Mouse (Mus musculus): ENCODE measurements around the gene Camkmt. TPM values are rescaled to one million over a fixed set of nuclear protein-coding genes. Genes with fewer than 3 reads are reported as not detected.

Camkmt gene
- total RNA-seq, 4 experiments from 2014 or later: 0.56 to 1.4 (median 1.1) TPM

DNA sequence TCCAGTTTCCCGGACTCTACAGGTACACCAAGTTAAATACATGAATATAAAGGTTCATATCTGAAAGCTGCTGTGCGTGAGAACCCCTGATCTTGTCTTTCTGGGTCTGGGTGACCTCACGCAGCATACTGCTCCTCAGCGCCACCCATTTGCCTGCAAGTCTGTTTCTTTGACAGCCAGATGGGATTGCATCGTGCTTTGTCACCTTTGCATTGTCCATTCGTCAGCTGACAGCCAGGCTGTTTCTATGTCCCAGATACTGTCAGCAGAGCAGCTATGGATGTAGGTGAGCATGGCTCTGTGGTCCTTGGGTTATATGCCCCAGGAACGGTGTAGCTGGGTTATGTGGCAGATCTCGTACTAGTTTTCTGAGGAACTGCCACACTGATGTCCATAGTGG is 278.4 kb downstream of the Camkmt start:
- no peak for DNase-seq (ENCODE audit: low spot score in 2 of 2)

DNA sequence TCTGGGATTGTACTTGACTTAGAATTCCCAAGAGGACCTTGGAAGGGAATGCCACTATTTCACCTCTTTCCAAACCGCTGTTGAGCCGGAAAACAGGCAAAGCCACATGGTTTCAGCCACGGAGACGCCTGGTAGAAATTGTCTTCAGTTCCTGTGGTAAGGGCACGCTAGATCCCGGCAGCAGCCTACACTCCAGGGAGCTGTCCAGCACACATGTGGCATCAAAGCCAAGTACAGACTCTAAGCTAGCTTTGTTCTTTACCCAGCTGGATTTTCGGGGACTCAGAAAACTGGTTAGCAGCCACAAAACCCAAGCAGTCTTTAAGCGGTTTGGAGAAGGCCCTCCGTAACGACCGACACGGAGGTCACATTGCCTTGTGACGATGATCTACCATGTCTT is 281.7 kb downstream of the Camkmt start:
- no peak for DNase-seq (ENCODE audit: low spot score in 2 of 2)

DNA sequence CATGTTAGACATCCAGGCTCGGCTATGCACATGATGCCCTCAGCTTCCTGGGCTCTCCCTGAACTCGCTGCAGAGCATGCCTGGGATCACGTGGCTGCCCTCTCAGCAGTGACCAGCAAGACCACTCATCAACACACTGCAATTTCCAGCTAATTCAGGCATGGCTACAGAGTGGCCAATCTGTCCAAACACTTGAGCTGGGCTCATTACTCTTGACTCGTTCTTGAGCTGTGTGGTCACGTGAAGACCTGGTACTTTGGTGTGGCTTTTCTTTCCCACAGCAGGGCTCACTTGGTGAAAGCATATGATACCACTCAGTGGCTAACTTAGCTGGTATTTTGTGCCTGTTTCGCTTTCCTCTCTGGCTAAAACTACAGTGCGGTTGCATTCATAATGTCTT is 282.2 kb downstream of the Camkmt start:
- DNase-seq (ENCODE audit: low spot score in 2 of 2): no peak

DNA sequence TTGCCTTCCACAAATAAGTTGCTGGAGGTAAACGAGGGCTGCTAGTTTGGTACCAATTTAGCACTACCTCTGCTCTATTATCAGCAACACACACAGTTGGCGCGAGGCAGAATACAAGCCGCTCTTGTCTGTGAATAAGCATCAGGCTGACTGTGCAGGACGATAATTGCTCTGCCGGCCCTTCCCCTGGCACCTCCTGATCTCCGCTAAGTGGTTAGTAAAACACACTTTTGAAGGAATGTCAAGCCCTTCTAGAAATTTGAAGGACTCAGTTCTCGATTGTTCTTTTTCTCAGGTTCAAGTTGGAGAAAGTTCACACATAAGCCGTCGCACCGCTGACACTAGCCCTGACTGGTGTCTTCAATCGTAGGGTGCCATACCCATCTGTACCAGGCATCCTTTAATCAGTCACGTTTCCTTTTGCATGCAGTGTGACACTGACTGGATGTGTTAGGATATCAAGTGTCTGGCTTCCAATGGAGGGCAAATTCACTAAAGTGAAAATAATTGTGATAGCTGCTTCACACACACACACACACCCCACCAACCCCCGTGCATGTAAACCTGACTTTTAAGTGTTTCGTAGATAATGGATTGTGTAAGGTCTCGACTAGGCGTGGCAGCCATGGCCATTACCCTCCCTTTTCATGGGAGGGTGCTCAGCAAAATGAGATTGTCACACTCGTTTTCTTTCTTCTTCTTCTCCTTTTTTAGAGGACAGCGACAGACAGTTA is 283.9 kb downstream of the Camkmt start:
- DNase-seq (ENCODE audit: low spot score in 2 of 2): no peak

DNA sequence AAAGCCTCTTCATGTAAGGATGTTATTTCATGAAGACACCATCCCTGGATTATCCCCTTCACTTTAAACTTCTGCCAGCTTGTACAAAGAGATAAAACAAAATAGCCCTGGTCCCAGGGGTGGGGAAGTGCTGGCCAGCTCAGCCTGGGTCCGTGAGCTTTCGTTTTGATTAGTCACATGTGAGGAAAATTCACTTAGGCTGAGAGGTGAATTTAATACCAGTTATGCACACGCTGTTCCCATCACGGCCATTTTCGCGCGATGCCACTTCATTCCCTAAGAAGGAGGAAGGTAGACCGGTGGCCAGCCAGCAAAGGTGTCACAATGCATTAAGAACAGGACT is 284.5 kb downstream of the Camkmt start:
- no peak for DNase-seq (ENCODE audit: low spot score in 2 of 2)

DNA sequence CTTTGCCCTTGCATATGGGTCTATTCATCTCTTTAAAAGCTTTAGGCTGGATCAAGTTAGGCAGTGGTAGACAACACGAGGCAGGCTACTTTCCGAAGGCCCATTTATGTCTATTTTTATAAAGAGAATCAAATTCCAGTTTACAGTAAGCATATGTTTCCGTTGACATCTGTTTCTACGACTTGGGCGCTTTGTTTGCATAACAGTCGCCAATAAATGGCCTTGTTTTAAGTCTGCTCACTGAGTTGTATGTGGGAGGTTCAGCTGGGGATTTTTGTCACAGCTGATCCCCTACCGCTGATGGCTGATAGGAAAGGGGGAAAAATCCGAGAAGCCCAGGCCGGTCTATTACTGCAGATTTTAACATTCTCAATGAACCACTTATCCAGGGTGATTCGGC is 285.2 kb downstream of the Camkmt start:
- no peak for DNase-seq (ENCODE audit: low spot score in 2 of 2)

DNA sequence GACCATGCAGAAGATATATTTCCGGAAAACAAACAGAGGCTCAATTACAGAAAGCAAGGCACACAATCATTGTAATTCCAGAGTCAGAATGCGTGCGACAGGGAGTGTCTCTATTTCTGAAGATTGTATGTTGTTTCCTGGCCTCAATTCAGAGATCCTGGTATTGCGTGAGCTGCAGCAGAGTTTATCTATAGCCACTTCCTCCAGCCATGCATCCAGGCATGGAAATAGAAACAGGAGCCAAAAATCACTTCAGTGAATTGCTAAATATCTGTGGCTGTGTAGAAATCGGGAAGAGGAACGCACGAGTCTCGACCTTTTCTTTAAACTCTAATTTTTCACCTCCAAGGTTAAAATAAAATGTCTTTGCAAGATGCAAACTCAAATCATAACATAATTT is 287.1 kb downstream of the Camkmt start:
- DNase-seq (ENCODE audit: low spot score in 2 of 2): no peak

DNA sequence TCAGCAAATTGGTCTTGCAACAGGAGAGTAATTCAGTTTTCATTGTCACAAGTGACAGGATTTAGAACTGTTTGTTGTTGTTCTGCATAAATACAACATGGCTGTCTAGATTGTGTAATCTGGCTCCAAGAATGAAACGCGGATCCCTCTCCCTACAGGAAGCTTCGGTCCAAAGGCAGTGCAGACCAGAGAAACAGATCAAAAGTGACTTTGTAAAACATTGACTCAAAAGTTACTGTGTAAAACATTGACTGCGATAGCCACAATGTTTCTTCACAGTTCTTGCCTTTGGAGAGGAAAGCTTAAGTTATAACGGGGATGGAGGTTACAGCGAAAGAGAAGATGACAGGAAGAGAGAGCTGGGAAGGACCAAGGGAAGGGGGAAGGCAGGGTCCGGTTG is 288.7 kb downstream of the Camkmt start:
- no peak for DNase-seq (ENCODE audit: low spot score in 2 of 2)

DNA sequence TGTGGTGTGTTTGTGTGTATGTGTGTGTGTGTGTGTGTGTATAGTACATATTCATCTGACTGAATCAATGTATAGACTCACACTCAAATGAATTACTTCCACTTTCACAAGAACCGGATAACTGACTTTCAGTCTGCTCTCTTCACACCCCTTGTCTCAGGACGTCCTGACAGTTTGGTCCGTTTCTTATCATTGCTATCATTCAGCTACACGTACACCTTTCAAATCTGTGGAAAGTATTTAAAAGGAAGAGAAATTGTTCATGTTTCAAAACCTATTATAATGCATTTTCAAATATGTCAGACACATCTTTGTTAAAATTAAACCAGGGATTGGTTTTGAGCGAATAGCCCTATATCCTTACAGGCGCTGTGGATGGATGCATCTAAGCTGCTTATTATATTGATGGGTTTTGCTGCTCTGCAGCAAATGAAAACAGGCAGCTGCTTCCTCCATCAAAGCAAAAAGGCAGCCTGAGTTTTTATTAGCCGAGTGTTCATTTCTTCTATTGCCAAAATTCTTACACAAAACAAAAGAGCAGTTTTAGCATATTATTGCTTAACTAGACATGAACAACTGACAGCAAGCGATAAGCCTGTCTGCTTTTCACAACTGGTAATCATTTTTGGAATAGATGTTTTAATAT is 291.3 kb downstream of the Camkmt start:
- DNase-seq (ENCODE audit: low spot score in 2 of 2): no peak

DNA sequence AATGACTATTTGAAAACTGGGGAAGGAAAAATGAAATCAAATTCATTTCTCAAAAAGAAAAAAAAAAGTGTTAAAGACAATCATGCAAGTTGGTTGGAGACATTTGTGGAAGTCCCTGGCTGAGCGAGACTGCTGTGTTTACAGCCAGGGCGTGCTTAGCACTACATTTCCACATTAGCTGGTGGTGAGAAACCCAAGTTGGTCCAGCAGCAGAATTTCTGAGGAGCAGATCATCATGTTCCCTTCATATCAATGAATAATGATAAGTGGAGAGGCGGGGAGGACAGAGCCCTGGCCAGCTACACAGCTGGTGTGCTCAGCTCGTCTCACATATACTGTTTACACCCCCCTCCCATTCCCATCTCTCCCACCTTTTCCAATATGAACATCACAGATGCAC is 292.0 kb downstream of the Camkmt start:
- no peak for DNase-seq (ENCODE audit: low spot score in 2 of 2)

DNA sequence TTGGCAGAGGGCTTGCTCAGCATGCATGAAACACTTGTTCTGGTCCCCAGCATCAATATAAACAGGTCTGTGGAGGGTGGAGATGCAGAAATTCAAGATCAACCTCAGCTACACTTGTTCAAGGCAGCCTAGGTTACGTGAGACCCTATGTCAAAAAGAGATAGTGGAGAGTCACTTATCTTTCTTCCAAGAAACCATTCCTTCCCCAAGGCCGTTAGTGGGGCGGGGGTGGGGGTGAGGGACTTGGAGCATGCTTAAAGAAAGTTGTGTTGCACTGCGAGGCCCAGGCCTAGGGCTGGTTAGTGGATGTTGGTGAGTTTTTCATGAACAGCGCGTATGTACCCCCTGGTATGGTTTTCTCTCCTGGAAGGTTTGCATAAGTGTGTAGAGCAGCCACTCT is 292.6 kb downstream of the Camkmt start:
- DNase-seq (ENCODE audit: low spot score in 2 of 2): no peak

DNA sequence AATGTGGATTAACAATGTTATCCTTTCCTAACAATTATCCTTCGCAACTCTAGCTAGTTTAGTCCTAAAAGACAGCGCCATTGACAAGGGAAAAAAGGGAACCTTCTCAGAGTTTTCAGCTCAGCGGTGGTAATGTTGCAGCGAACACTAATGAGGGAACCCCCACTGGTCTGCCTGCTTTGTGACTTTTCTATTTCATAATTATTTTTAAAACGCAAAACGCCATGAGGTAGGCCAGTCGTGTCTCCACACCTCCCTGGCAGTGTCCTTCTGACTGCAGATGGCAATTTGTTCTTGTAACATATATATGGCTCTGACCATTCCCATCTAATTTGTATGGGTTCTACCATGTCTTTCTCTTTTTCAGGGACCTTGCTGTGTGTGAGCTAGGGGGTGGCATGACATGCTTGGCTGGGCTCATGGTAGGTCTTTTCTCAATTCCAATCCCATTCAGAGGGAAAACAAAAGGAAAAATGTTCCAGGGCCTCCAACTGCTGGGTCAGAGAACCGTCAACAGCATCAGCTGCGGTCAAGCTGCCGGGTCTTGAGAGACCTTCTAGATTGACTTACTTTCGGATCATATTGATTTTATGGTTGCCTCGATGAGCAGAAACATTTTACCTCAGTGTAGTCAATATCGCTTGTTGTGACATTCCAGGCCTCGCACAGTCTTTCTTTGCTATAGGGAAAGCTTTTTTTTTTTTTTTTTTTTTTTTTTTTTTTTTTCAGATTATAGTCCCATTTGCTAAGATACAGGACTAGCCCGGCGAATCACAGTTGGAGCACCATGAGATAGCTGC is 302.9 kb downstream of the Camkmt start:
- no peak for DNase-seq (ENCODE audit: low spot score in 2 of 2)

DNA sequence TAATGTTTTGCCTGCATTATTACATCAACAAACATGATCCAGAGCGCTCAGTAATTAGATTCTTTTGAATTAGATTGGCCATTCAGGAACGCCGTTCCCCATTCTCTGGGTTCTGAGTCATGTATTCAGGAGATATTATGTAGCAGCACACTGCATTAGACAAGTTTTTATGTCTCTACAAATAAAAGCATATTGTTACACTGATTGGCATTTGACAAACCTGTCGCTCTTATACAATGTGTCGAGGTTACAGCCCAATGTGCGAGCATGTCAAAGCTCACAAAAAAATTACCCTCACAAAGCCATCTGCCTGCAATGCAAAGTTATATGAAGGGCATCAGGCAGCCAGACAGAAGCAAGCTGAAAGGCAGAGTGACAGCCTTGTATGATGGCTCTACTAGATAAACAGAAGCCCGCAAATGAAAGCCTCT is 303.6 kb downstream of the Camkmt start:
- no peak for DNase-seq (ENCODE audit: low spot score in 2 of 2)

DNA sequence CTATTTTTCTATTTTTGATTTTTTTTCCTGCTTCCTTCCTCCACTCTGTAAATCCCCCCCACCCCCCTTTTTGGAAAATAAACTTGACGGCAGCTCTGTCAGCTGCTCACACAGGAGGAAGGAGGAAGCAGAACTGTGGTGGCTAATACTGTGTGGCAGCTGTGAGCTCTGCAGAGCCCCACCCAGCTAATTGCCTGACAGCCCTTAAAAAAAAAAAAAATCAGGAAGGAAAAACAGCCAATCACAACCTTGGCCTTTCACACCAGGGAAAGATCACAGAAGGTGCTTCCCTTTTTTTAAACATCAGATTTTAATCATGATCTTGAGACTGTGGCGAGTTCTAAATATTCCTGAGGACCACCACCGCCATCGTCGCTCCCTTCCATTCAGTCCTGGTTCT is 305.1 kb downstream of the Camkmt start:
- DNase-seq (ENCODE audit: low spot score in 2 of 2): no peak

DNA sequence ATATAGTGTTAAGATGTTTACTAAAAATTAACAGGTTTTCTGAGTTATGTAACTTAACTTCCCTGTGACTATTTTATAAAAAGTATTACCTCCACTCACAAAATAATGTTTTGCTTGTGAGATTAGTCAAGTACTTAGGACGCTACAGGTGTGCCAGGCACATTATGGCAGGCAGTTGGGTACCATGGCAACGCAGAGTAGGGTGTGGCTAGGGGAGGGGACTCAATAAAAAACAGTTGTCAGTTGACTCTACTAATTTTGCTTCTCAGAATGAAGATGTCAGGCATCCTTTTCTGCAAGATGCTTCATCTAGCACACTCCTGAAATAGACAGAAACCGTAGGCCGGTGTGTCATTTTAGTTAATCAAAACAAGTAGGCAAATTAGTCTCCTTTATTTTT is 310.4 kb downstream of the Camkmt start:
- no peak for DNase-seq (ENCODE audit: low spot score in 2 of 2)

DNA sequence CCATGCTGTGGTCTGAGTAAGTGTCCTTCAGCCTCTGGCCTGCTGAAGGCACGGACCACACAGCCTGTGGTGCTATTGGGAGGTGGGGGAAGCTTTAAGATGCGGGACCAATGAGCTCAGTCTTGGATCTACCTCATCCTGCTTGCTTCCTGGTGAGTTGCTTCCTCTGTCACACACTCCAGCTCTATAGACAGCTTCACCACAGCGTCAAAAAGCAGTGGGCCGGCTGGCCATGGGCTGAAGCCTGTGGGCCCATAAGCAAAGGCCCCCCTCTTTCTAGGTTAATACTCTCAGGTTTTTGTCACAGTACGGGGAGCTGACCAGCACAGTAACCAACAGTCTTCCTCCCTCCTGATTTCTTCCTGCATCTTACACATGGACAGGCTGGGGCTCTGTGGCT is 314.8 kb downstream of the Camkmt start:
- DNase-seq (ENCODE audit: low spot score in 2 of 2): no peak

DNA sequence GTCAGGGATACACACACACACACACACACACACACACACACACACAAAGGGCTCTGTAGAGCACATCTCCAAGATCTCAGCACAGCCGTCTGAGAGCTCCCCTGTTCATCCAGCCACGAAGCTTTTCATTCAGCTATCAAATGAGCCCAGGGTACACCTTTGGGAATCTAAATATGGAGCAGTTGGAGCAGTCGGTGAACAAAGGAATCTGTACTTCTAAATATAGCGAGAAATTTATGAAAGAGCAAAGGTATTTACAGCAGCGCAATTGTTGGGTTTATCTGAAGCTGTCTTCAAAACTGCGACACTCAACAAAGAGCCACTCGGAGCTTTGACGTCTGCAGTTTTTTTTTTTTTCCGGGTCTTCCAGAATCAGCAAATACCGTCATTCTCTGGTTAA is 315.8 kb downstream of the Camkmt start:
- DNase-seq (ENCODE audit: low spot score in 2 of 2): no peak

DNA sequence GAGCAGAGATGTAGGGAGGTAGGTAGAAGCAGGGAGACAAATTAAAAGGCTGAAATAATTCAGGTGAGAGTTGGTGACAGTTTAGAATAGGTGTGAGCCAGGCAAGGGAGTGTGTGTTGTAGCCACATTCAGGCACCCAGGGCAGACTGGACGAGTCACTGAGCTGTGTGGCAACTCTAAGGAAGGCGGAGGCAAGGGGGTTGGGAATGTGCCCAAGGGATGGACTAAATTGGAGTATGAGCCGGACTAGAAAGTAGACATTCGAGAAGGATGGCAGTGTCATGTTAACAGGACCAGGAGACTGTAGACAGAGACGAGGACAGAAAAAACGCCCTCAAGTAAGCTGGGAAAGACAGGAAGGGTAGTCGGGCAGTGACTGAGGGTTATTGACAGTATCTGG is 338.5 kb downstream of the Camkmt start:
- DNase-seq (ENCODE audit: low spot score in 2 of 2): peak; percentile 39

DNA sequence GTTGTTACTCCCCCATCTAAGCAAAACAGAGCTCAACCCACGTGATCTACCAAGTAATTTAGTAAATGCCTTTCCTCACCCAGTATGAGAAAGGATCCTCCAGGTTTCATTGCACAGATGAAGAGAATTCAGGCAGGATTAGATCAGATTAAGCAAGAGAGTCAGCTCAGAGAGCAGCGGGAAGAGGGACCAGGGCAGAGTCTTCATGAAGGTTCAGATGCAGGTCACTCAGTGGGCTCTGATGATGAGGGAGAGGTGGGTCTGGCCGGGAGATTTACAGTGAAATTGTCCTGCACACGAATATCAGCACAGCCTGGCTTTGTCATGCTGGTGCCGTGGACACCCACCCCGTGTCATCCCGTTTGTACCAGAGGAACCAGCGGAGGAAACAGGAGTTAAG is 342.6 kb downstream of the Camkmt start:
- no peak for DNase-seq (ENCODE audit: low spot score in 2 of 2)

DNA sequence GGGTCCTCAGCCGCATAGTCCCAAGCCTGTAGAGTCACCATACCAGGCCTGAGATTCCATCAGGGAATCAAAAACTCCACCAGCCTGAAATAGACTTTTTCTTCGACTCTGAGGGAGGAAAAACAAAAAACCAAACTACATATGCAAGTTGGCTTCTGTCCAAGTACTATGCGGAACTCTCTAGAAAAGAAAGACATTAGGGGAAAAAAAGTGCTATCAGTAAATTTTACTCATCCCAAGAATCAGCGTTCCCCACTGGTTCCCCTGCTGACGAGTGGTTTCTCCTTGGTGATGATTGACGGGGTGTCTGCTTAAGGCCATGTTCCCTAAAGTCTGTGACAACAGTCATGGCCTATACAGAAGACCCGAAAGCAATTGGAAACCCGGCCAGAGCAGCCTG is 352.7 kb downstream of the Camkmt start:
- DNase-seq (ENCODE audit: low spot score in 2 of 2): no peak

DNA sequence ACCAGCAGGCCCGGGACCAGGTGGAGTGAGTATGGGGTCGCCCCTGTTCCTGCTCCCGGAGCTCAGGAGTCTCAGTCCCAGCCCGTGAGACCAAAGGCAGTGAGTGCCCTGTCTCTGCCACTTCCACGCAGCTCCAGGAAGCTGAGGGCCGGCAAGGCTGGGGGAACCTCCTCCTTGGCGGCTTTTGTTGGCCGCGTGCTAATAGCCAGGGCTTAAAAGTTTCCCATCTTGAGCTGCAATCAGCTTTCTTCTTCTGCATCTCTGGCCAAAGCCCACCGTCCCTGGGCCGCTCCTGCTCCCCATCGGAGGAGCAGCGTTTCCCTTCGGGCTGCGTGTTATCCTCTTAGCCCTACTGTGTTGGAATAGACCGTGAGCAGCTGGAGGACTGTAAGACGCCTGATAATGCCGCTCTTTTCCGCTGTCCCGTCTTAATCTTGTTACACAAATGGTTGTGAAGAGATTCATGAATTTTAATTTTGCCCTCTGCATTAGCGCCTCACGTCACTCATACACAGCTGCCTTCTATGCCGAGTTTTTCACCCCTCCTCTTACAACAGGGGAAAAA is 364.1 kb downstream of the Camkmt start:
- DNase-seq (ENCODE audit: low spot score in 2 of 2): no peak

DNA sequence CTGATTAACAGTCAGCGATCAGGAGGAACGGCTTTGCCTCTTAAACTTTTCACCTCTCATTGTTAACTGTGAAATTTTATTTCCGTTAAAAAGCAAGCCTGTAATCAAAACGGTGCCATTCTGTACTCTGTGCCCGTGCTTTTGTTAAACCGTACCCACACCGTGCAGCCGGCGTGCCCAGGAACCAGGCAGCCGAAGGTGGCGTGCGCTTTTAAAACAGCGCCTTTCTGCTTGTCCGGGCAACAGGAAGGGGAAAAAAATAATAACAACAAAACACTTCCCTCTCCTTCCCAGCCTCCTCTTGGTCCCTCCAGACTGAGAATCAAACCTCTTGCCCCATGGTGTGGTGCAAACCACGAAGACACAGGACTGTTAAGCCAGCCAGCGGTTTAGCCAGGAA is 364.7 kb downstream of the Camkmt start:
- no peak for DNase-seq (ENCODE audit: low spot score in 2 of 2)
